Mouse (Mus musculus) midbrain, embryonic 16.5 days (tissue): Measurements from ENCODE around the gene Homer3. TPM values are rescaled to one million over a fixed set of nuclear protein-coding genes. Genes with fewer than 3 reads are reported as not detected.

ENCODE experiments used
- ATAC-seq: fragments of 200-750 bp; cut with Nextera tagmentation; 2 replicates; pipeline ENCODE4 v1.8.0; 2017; ENCODE audit warnings: moderate TSS enrichment
- H3K27ac ChIP-seq: fragments of 300-500 bp; sonication (generic); 2 replicates; pipeline ENCODE4 v1.5.1; 2014; ENCODE audit warnings: mild to moderate bottlenecking, low read length, mixed read lengths
- H3K27me3 ChIP-seq: fragments of 300-500 bp; sonication (generic); 2 replicates; pipeline ENCODE4 v1.6.1; 2014; ENCODE audit warnings: low read depth, low read length, mixed read lengths; ENCODE audit not compliant: control insufficient read depth, insufficient read depth
- H3K36me3 ChIP-seq: fragments of 300-500 bp; sonication (generic); 2 replicates; pipeline ENCODE4 v1.6.1; 2014; ENCODE audit warnings: mild to moderate bottlenecking, low read length, moderate library complexity, mixed read lengths; ENCODE audit not compliant: control insufficient read depth, insufficient read depth
- H3K4me1 ChIP-seq: fragments of 300-500 bp; sonication (generic); 2 replicates; pipeline ENCODE4 v1.6.1; 2014; ENCODE audit warnings: mild to moderate bottlenecking, low read length, mixed read lengths; ENCODE audit not compliant: control insufficient read depth, insufficient read depth
- H3K4me2 ChIP-seq: fragments of 300-500 bp; sonication (generic); 2 replicates; pipeline ENCODE4 v1.6.1; 2014; ENCODE audit warnings: mild to moderate bottlenecking, low read length, mixed read lengths
- H3K4me3 ChIP-seq: fragments of 300-500 bp; sonication (generic); 2 replicates; pipeline ENCODE4 v1.5.1; 2014; ENCODE audit warnings: low read depth, mild to moderate bottlenecking, low read length, moderate library complexity, mixed read lengths
- H3K9ac ChIP-seq: fragments of 300-500 bp; sonication (generic); 2 replicates; pipeline ENCODE4 v1.6.1; 2014; ENCODE audit warnings: low read depth, low read length, mixed read lengths
- H3K9me3 ChIP-seq: fragments of 300-500 bp; sonication (generic); replicated peaks from 2 replicates; pipeline ENCODE4 v1.6.1; 2014; ENCODE audit warnings: mild to moderate bottlenecking, low read length, mixed read lengths; ENCODE audit not compliant: control insufficient read depth, poor library complexity, severe bottlenecking
- WGBS: fragments of 180-500 bp; shearing (Covaris S2); extraction: QIAGEN DNeasy Blood & Tissue Kit; methylation state at CpG from one replicate; pipeline ENCODE4 v1.1.7; 2014; 5-methylcytosine and 5-hydroxymethylcytosine counted together
- polyA plus RNA-seq: library from polyadenylated mRNA; unstranded; fragments of >200 nt; fragmentation: Nextera tagmentation; extraction: Ambion mirVana; gene quantifications from 2 replicates; pipeline ENCODE4 v1.2.1, GENCODE M21; 2015

Homer3 gene
- polyA plus RNA-seq, 1 experiment from 2014 or later, result 26.3 TPM

DNA sequence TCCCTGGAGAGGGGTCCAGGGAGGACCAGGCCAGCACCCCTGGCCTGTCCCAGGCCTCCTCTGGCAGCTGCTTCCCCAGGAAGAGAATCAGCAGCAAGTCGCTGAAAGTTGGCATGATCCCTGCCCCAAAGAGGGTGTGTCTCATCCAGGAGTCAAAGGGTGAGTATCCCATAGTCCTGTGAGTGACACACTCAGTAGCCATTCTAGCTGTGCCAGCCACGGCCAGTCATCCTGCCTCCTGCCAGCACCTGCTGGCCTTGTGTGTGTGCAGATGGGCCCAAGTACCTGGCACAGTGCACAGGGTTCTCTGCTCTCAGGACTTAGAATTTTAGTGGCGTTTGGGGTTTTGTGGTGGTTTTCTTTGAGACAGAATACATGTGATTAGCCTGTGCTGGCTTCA lies 25.2 kb upstream of the Homer3 start:
- Histone ChIP-seq H3K4me3 (no peak overlapping the region), H3K36me3 (peaks cover 66% of the 10 kb centered on the region), H3K9me3 (no peaks in the 10 kb centered on the region), H3K27ac (no peak overlapping the region), H3K27me3 (no peaks in the 10 kb centered on the region), H3K4me2 (no peak overlapping the region), H3K4me1 (no peaks in the 10 kb centered on the region), H3K9ac (no peak overlapping the region)
- 90% methylated on average over 3 of the region's 3 CpGs for WGBS
- ATAC-seq, result no peak

DNA sequence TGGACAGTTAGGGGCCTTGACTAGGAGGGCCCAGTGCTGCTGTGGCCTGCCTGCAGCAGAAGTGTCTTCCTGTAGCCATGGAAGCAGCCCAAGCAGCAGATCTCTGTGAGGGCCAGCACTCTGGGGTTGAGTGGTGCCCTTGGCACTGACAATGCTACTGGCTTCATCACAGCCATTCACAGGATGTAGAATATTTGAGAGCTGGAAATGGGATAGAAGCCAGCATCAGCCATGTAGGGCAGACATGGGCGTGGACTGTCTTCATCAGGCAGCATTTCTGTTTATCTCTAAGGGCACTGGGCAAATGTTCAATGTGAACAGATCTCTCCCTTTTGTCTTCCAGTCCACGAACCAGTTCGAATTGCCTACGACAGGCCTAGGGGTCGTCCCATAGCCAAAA lies 24.0 kb upstream of the Homer3 start:
- Histone ChIP-seq H3K4me2 (no peak overlapping the region), H3K36me3 (peaks cover 66% of the 10 kb centered on the region), H3K9ac (no peak overlapping the region), H3K4me1 (no peaks in the 10 kb centered on the region), H3K4me3 (no peak overlapping the region), H3K9me3 (no peaks in the 10 kb centered on the region), H3K27ac (no peak overlapping the region), H3K27me3 (no peaks in the 10 kb centered on the region)
- no peak for ATAC-seq
- WGBS, result 95% methylated on average over 5 of the region's 5 CpGs

DNA sequence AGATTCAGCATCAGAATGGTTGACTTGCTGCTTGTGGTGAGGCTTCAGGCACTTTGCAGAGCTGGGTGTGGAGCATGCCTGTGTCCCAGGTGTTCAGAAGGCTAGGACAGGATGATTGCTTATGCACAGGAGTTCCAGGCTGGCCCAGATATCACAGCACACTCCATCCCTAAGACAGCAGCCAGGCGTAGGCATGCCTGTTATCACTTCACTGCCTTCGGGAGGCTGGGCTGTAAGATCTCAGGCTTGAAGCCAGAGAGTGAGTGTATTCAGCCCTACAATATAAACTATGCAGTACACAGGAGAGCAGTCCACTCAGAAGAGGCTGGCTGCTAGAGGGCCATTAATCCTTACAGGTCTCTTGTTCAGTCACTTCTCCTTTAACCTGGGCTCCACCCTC lies 23.6 kb upstream of the Homer3 start:
- WGBS, result 98% methylated on average over 2 of the region's 2 CpGs
- Histone ChIP-seq H3K4me2 (no peak overlapping the region), H3K9ac (no peak overlapping the region), H3K4me1 (no peaks in the 10 kb centered on the region), H3K27me3 (no peaks in the 10 kb centered on the region), H3K9me3 (no peaks in the 10 kb centered on the region), H3K36me3 (peaks cover 71% of the 10 kb centered on the region), H3K4me3 (no peak overlapping the region), H3K27ac (no peak overlapping the region)
- ATAC-seq, result no peak

DNA sequence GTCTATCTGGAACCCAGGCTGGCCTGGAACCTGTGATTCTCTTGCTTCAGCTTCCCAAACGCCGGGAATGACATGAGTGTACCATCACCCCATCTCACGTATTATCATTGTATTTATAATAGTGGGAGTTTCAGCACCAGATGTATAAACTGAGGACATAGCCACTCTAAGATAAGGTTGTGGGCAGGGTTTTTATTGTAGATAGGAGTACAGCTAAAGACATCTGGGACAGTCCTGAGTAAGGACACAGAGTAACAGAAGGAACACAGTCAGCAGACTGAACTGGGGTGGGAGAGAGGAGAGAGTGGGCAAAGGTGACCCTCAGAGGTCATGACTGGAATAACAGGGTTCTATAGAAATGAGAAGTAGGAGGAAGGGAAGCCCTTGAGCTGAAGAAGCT lies 15.0 kb upstream of the Homer3 start:
- Histone ChIP-seq H3K4me2 (no peak overlapping the region), H3K9ac (no peak overlapping the region), H3K27ac (no peak overlapping the region), H3K9me3 (no peaks in the 10 kb centered on the region), H3K36me3 (peaks cover 26% of the 10 kb centered on the region), H3K4me1 (no peaks in the 10 kb centered on the region), H3K4me3 (no peak overlapping the region), H3K27me3 (no peaks in the 10 kb centered on the region)
- 89% methylated on average over 3 of the region's 3 CpGs for WGBS
- no peak for ATAC-seq

DNA sequence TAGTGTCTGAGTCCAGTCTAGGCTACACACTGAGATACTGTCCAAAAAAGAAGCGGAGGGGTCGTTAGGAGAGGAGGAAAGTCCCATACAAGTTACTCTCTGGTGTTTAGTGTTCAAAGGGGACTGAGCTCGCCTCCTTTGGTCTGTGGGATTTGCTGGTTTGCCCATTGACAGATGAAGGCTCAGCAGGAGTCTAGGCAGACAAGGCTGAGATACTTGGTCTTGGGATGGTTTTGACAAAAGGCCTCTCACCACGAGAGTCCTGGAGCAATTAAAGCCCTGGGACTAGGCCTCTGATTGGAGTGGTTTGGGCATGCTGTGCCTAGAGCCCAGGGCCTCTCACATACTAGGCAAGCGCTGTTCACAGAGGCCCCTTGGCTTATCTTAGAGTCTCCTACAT lies 14.3 kb upstream of the Homer3 start:
- Histone ChIP-seq H3K36me3 (peaks cover 21% of the 10 kb centered on the region), H3K4me1 (no peaks in the 10 kb centered on the region), H3K4me3 (no peak overlapping the region), H3K27ac (no peak overlapping the region), H3K9me3 (no peaks in the 10 kb centered on the region), H3K4me2 (no peak overlapping the region), H3K27me3 (no peaks in the 10 kb centered on the region), H3K9ac (no peak overlapping the region)
- 33% methylated on average over 5 of the region's 5 CpGs for WGBS
- ATAC-seq, result peak; percentile 26; the same call in 1 of the 2 replicates

DNA sequence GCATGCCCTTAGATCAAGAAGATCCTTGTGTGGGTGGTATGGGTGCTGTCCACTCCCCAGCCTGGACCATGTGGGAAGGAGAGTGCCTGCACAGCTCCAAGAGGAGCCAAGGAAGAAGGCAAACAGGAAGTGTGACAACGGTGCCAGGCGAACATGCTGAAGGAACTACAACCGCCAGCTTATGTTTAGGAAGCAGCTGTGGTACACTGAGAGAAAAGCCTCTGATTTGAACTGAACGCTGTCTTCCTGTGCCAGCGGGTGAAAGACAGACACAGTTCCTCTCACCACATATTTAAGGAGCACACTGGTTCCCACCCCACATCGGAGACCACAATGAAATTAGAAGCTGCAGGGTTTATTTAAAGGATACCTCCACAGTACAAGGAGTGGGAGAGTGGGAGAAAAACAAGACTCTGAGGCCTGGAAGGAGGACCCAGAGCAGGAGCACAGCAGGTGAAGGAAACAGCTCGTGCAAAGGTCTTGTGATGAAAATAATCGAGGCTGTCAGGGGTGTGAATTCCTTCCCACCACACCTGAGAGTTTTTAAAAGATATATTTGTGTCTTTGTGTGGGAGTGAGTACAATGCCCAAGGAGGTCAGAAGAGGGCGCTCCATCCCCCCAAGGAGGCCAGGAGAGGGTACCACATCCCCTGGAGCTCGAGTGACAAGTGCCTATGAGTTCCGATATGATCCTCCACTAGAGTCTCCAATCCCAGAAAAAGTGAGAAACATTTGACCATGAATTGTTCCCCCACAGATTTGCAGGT lies 13.6 kb upstream of the Homer3 start:
- Histone ChIP-seq H3K4me2 (no peak overlapping the region), H3K27me3 (no peaks in the 10 kb centered on the region), H3K9ac (no peak overlapping the region), H3K36me3 (peaks cover 15% of the 10 kb centered on the region), H3K4me3 (no peak overlapping the region), H3K4me1 (no peaks in the 10 kb centered on the region), H3K27ac (no peak overlapping the region), H3K9me3 (no peaks in the 10 kb centered on the region)
- 61% methylated on average over 11 of the region's 11 CpGs for WGBS
- ATAC-seq, result no peak; the same call in 1 of the 2 replicates

DNA sequence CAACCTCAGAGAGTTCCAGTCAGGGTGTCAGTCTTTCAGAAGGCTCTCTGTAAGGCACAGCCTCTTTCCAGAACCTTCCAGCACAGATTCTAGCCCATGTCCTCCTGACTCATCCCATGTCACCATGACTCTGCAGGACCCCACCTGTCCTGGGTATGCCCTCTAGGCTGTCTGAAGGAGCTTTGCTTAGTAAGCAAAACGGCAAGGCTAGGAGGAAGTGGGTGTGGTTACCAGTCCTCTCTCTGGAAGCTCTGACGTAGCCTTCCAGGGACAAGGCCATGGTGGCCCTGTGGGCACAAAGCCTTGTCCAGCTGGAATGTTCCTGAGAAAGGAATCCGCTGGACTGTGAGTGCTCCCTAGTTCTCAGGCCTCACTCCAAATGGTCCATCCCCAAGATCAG lies 9.7 kb upstream of the Homer3 start:
- no peak overlapping the region for H3K4me2 ChIP-seq
- H3K9me3 ChIP-seq, result no peaks in the 10 kb centered on the region
- no peak overlapping the region for H3K9ac ChIP-seq
- H3K4me3 ChIP-seq, result no peak overlapping the region
- H3K27me3 ChIP-seq, result no peaks in the 10 kb centered on the region
- ATAC-seq, result no peak
- H3K27ac ChIP-seq, result no peak overlapping the region
- no peaks in the 10 kb centered on the region for H3K4me1 ChIP-seq
- no peaks in the 10 kb centered on the region for H3K36me3 ChIP-seq
- 64% methylated on average over 3 of the region's 3 CpGs for WGBS

DNA sequence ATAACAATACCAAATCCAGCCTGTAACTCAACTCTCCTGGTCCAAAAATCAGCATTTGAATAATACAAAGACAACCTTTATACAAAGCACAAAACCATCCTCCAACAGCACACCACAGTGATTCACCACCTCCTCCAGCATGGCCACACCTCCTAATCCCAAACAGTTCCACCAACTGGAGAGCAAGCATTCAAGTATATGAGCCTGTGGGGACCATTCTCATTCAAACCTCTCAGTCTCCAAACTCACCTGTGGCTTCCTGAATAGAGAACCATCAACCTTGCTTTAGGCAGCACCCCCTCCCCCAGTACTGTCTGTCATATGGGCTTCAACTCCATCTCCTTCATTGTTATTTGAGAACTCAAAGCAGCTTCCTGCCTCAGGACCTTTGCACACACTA lies 8.3 kb upstream of the Homer3 start:
- H3K9me3 ChIP-seq, result no peaks in the 10 kb centered on the region
- no peak overlapping the region for H3K4me3 ChIP-seq
- H3K4me1 ChIP-seq, result no peaks in the 10 kb centered on the region
- no peak overlapping the region for H3K4me2 ChIP-seq
- ATAC-seq, result no peak
- H3K27me3 ChIP-seq, result no peaks in the 10 kb centered on the region
- no peaks in the 10 kb centered on the region for H3K36me3 ChIP-seq
- no peak overlapping the region for H3K27ac ChIP-seq
- no peak overlapping the region for H3K9ac ChIP-seq

DNA sequence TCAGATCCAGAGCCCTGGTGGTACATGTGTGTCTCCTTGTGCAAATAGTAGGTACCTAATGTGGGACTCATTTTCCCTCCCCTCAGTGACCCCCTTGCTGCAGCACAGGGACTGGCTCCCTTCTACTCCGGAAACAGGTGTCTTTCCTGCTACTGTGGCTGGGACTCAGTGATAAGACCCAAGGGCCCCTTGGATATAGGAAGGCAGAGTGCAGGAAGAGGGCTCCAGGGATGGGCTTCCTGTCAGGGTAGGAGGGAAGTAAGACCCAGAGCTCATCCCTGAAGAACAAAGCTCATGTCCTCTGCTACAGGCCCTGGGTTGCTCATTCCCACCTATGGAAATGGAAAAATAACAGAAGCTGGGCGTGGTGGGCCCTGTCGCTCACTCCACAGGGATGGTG lies 6.2 kb upstream of the Homer3 start:
- H3K27ac ChIP-seq, result no peak overlapping the region
- H3K9me3 ChIP-seq, result no peaks in the 10 kb centered on the region
- no peaks in the 10 kb centered on the region for H3K4me1 ChIP-seq
- WGBS, result 86% methylated on average over 3 of the region's 3 CpGs
- no peaks in the 10 kb centered on the region for H3K27me3 ChIP-seq
- H3K36me3 ChIP-seq, result no peaks in the 10 kb centered on the region
- H3K4me2 ChIP-seq, result no peak overlapping the region
- no peak for ATAC-seq
- H3K9ac ChIP-seq, result no peak overlapping the region
- no peak overlapping the region for H3K4me3 ChIP-seq
